Comparison of ENCODE assay signal across 18 mouse cellular contexts in the genomic region with DNA sequence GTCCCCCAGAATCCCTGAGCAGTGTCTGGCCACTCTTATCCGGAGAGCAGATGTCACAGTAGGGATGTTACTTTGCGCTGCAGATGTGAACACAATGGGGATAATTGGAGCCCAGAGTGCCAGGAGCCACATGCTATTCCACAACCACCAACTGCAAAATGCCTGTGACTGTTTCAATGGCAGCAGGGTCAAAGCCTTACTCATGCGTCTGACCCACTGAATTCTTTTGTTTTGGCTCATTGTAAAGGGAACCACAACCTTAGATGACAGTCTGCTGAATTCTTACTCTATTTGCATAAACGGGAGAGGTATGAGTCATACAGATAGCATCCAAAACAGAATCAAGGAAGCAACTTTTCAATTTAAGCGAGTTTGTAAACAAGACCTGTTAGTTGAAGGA.
DNase-seq lines count a peak whose midpoint lies in the region; ATAC-seq and TF ChIP-seq lines count a peak whose summit lies in the region.
"Had no signal": no experiment of that assay in that cellular context is flagged by ENCODE, and none has a peak within 500 bp of the region (broad histone marks: within the 10 kb centered on the region; RNA-seq: fewer than 3 reads in every experiment).

No protein-coding gene starts in this region.

- no peaks in the 10 kb centered on the region for H3K9me3 ChIP-seq in CH12.LX (replicated peaks; ENCODE audit: low read length)
- H3K9me3 ChIP-seq in kidney, embryonic 16.5 days (ENCODE audit: low read length), result no peaks in the 10 kb centered on the region
- H3K9me3 ChIP-seq: heart, embryonic 10.5 days; limb, embryonic 13.5 days; liver, embryonic 15.5 days; neural tube, embryonic 12.5 days had no signal

- no peak for TF ChIP-seq POLR2A in CH12.LX (IDR thresholded peaks at IDR 0.05; ENCODE audit: low read depth, low read length)

- no peak for TF ChIP-seq RAD21 in CH12.LX (IDR thresholded peaks at IDR 0.05; ENCODE audit: low read depth, low read length)

- no peak overlapping the region for H3K4me3 ChIP-seq in CH12.LX (replicated peaks in 1 of 3; ENCODE audit: low read depth in 2 of 3, low read length in 2 of 3, poor library complexity in 1 of 3)
- no peak overlapping the region for H3K4me3 ChIP-seq in kidney, embryonic 16.5 days (ENCODE audit: low read length)
- H3K4me3 ChIP-seq: heart, embryonic 10.5 days; limb, embryonic 13.5 days; liver, embryonic 15.5 days; neural tube, embryonic 12.5 days had no signal

- H3K27me3 ChIP-seq in CH12.LX (replicated peaks), result no peaks in the 10 kb centered on the region
- no peaks in the 10 kb centered on the region for H3K27me3 ChIP-seq in kidney, embryonic 16.5 days (ENCODE audit: insufficient read depth, low read length)
- H3K27me3 ChIP-seq: limb, embryonic 13.5 days; liver, embryonic 15.5 days; neural tube, embryonic 12.5 days had no signal

- 72% methylated on average over 5 of the region's 5 CpGs for WGBS in kidney, embryonic 16.5 days

- DNase-seq in frontal cortex, adult 2 months (ENCODE audit: extremely low spot score in 1 of 2, low spot score in 1 of 2), result no peak
- DNase-seq in CH12.LX (ENCODE audit: extremely low read depth), result peak; percentile 41
- peak; percentile 6 for DNase-seq in brain, adult 2 months (ENCODE audit: low read depth, low spot score)
- DNase-seq in layer of hippocampus, postnatal 14 days (ENCODE audit: low spot score in 2 of 2), result no peak
- DNase-seq: adrenal gland, adult 8-10 months; cerebellum, postnatal 14 days; gastrocnemius, postnatal 25 days; kidney, adult 9 months; midbrain, embryonic 14.5 days; thymus, adult 2 months had no signal

- peak overlapping the region; percentile 19 for H3K4me2 ChIP-seq in CH12.LX (ENCODE audit: insufficient read depth, low read depth, poor library complexity, severe bottlenecking)
- no peak overlapping the region for H3K4me2 ChIP-seq in kidney, embryonic 16.5 days (replicated peaks; ENCODE audit: low read depth, low read length)
- H3K4me2 ChIP-seq: limb, embryonic 13.5 days; liver, embryonic 15.5 days; neural tube, embryonic 12.5 days had no signal

- no peak overlapping the region for H3K9ac ChIP-seq in CH12.LX (ENCODE audit: insufficient read depth, low read depth)
- no peak overlapping the region for H3K9ac ChIP-seq in kidney, embryonic 16.5 days (replicated peaks; ENCODE audit: low read length)
- H3K9ac ChIP-seq: limb, embryonic 13.5 days; liver, embryonic 15.5 days; neural tube, embryonic 12.5 days had no signal

- dilution Hi-C loops in CH12.LX (cut with MboI; ENCODE audit: extremely low pct_ligation_motif_present, extremely low pct_unique_long_range_greater_than_20kb, low sequenced_read_pairs), result no loop called here

- H3K4me1 ChIP-seq in CH12.LX (ENCODE audit: control insufficient read depth in 1 of 2, insufficient read depth in 2 of 2), result peaks cover 4 to 10% of the 10 kb centered on the region in 2 experiments; a peak in 3 of 4 replicates
- H3K4me1 ChIP-seq in kidney, embryonic 16.5 days (ENCODE audit: insufficient read depth, low read length), result no peaks in the 10 kb centered on the region
- H3K4me1 ChIP-seq: heart, embryonic 10.5 days; limb, embryonic 13.5 days; liver, embryonic 15.5 days; neural tube, embryonic 12.5 days had no signal

- H3K79me2 ChIP-seq in CH12.LX (replicated peaks; ENCODE audit: control insufficient read depth, extremely low read depth, insufficient read depth, poor library complexity, severe bottlenecking), result no peaks in the 10 kb centered on the region

- no peak overlapping the region for H3K27ac ChIP-seq in CH12.LX (ENCODE audit: insufficient read depth, low read depth)
- no peak overlapping the region for H3K27ac ChIP-seq in kidney, embryonic 16.5 days (ENCODE audit: low read length)
- H3K27ac ChIP-seq: heart, embryonic 10.5 days; limb, embryonic 13.5 days; liver, embryonic 15.5 days; neural tube, embryonic 12.5 days had no signal

- in situ Hi-C loops in CH12.LX (cut with MboI; ENCODE audit: low pct_ligation_motif_present, low pct_unique_long_range_greater_than_20kb, low sequenced_read_pairs), result no loop called here

- 0 out of 2 replicates have a peak, but pooled peaks have one; percentile 18 for TF ChIP-seq EP300 in CH12.LX (IDR thresholded peaks at IDR 0.05; ENCODE audit: low read length)

- no peaks in the 10 kb centered on the region for H3K36me3 ChIP-seq in CH12.LX (replicated peaks in 1 of 2; ENCODE audit: control insufficient read depth in 1 of 2, insufficient read depth in 1 of 2, low read length in 1 of 2)
- H3K36me3 ChIP-seq in kidney, embryonic 16.5 days (ENCODE audit: insufficient read depth, low read length), result no peaks in the 10 kb centered on the region
- H3K36me3 ChIP-seq: heart, embryonic 10.5 days; limb, embryonic 13.5 days; liver, embryonic 15.5 days; neural tube, embryonic 12.5 days had no signal

- ATAC-seq in frontal cortex, adult (ENCODE audit: low TSS enrichment), result peak; percentile 38
- ATAC-seq in megakaryocyte progenitor cell, adult 5-6 weeks (replicated peaks; ENCODE audit: poor library complexity), result peak; percentile 5; the same call in 1 of the 2 replicates
- ATAC-seq in erythroblast, adult 5-6 weeks (replicated peaks; ENCODE audit: low FRiP score, poor library complexity, severe bottlenecking), result no peak
- no peak for ATAC-seq in kidney, embryonic 16.5 days (ENCODE audit: low FRiP score, low TSS enrichment)

- no peak for TF ChIP-seq CTCF in CH12.LX (conservative IDR thresholded peaks at IDR 0.05 in 1 of 2, IDR thresholded peaks at IDR 0.05 in 1 of 2; ENCODE audit: low read depth in 2 of 2, low read length in 2 of 2)

TF ChIP-seq in CH12.LX, 34 proteins besides CTCF, POLR2A, EP300 and RAD21:
- TF ChIP-seq MAX (IDR thresholded peaks at IDR 0.05; ENCODE audit: low read length), result no peak
- no peak for TF ChIP-seq POLR2AphosphoS2 (IDR thresholded peaks at IDR 0.05; ENCODE audit: low read depth, low read length)
- TF ChIP-seq IRF4 (IDR thresholded peaks at IDR 0.05; ENCODE audit: low read depth, low read length), result peak; percentile 41; the same call in 1 of the 2 replicates
- TF ChIP-seq E2F4 (IDR thresholded peaks at IDR 0.05; ENCODE audit: insufficient replicate concordance, low read depth, low read length), result no peak
- no peak for TF ChIP-seq USF1 (IDR thresholded peaks at IDR 0.05; ENCODE audit: low read depth, low read length)
- TF ChIP-seq JUND (conservative IDR thresholded peaks at IDR 0.05; ENCODE audit: low read depth, low read length), result peak; percentile 79; the same call in 1 of the 2 replicates
- TF ChIP-seq UBTF (IDR thresholded peaks at IDR 0.05; ENCODE audit: low read depth, low read length), result no peak
- peak; percentile 55 for TF ChIP-seq JUN (IDR thresholded peaks at IDR 0.05; ENCODE audit: insufficient read depth, low read depth, low read length)
- TF ChIP-seq BHLHE40 (IDR thresholded peaks at IDR 0.05; ENCODE audit: low read depth, low read length), result peak; percentile 31; the same call in 1 of the 2 replicates
- no peak for TF ChIP-seq SIN3A (IDR thresholded peaks at IDR 0.05; ENCODE audit: low read length)
TF ChIP-seq in CH12.LX: peak in this region for 4.

Comparison
In these comparisons a context has a peak if more than half of its experiments do, and no peak if none do; other contexts are left out.
1. ATAC-seq: peak in frontal cortex, adult (single experiment) and megakaryocyte progenitor cell, adult 5-6 weeks (single experiment); none in erythroblast, adult 5-6 weeks (single experiment) and kidney, embryonic 16.5 days (single experiment).
2. DNase-seq: peak in CH12.LX (single experiment) and brain, adult 2 months (single experiment); none in frontal cortex, adult 2 months (0 of 2) and layer of hippocampus, postnatal 14 days (0 of 2).